Mouse (Mus musculus) midbrain, embryonic 11.5 days (tissue): ENCODE data around the gene H2-Aa. TPM values are rescaled to one million over a fixed set of nuclear protein-coding genes. Genes with fewer than 3 reads are reported as not detected.
A peak's percentile ranks its signal among the peaks of the same experiment; 100 is the strongest.
"Not testable (repeated sequence)": the region's sequence is repeated elsewhere in the genome, so short reads cannot be mapped to it uniquely, and the experiment has no call there.

ENCODE experiments used
- ATAC-seq: fragments of 200-750 bp; cut with Nextera tagmentation; 2 replicates; pipeline ENCODE4 v1.8.0; 2017; ENCODE audit warnings: moderate TSS enrichment, moderate library complexity; ENCODE audit not compliant: low FRiP score
- DNase-seq: peaks from one replicate; pipeline ENCODE4 v3.0.0; 2015; ENCODE audit warnings: low spot score; ENCODE audit errors: missing footprints
- H3K27ac ChIP-seq: fragments of 300-500 bp; sonication (generic); 2 replicates; pipeline ENCODE4 v1.5.1; 2014; ENCODE audit warnings: low read depth, low read length
- H3K27me3 ChIP-seq: fragments of 300-500 bp; sonication (generic); 2 replicates; pipeline ENCODE4 v1.6.1; 2014; ENCODE audit warnings: mild to moderate bottlenecking, low read length, moderate library complexity, mixed read lengths; ENCODE audit not compliant: control insufficient read depth, insufficient read depth
- H3K36me3 ChIP-seq: fragments of 300-500 bp; sonication (generic); 2 replicates; pipeline ENCODE4 v1.6.1; 2014; ENCODE audit warnings: mild to moderate bottlenecking, low read length, moderate library complexity, mixed read lengths; ENCODE audit not compliant: control insufficient read depth, insufficient read depth
- H3K4me1 ChIP-seq: fragments of 300-500 bp; sonication (generic); 2 replicates; pipeline ENCODE4 v1.6.1; 2014; ENCODE audit warnings: low read length; ENCODE audit not compliant: control insufficient read depth, insufficient read depth
- H3K4me2 ChIP-seq: fragments of 300-500 bp; sonication (generic); 2 replicates; pipeline ENCODE4 v1.6.1; 2014; ENCODE audit warnings: mild to moderate bottlenecking, moderate library complexity
- H3K4me3 ChIP-seq: fragments of 300-500 bp; sonication (generic); 2 replicates; pipeline ENCODE4 v1.5.1; 2014; ENCODE audit warnings: low read depth, low read length
- H3K9ac ChIP-seq: fragments of 300-500 bp; sonication (generic); 2 replicates; pipeline ENCODE4 v1.6.1; 2014; ENCODE audit warnings: low read length
- H3K9me3 ChIP-seq: fragments of 300-500 bp; sonication (generic); 2 replicates; pipeline ENCODE4 v1.6.1; 2016; ENCODE audit warnings: low read length; ENCODE audit not compliant: control insufficient read depth
- WGBS: fragments of 180-500 bp; shearing (Covaris S2); extraction: QIAGEN DNeasy Blood & Tissue Kit; methylation state at CpG from one replicate; pipeline ENCODE4 v1.1.7; 2014; 5-methylcytosine and 5-hydroxymethylcytosine counted together
- polyA plus RNA-seq: library from polyadenylated mRNA; unstranded; fragments of >200 nt; fragmentation: Nextera tagmentation; extraction: Ambion mirVana; gene quantifications from 2 replicates; pipeline ENCODE4 v1.2.1, GENCODE M21; 2014

Gene H2-Aa
- polyA plus RNA-seq, 1 experiment from 2014 or later, result not detected

GRCm38 (mm10) chr17:34313393-34313792, 25.8 kb upstream of the H2-Aa start:
- Histone ChIP-seq H3K9ac (no peak overlapping the region), H3K4me2 (no peak overlapping the region), H3K36me3 (no peaks in the 10 kb centered on the region), H3K27me3 (no peaks in the 10 kb centered on the region), H3K27ac (no peak overlapping the region), H3K9me3 (no peaks in the 10 kb centered on the region), H3K4me3 (no peak overlapping the region), H3K4me1 (no peaks in the 10 kb centered on the region)
- 43% methylated on average over 3 of the region's 3 CpGs for WGBS
- ATAC-seq, result no peak
- peak; percentile 97 for DNase-seq

- no peaks in the 10 kb centered on the region for H3K27me3 ChIP-seq
- no peaks in the 10 kb centered on the region for H3K9me3 ChIP-seq
- ATAC-seq, result no peak
- no peak for DNase-seq
- H3K4me3 ChIP-seq, result no peak overlapping the region
- H3K4me1 ChIP-seq, result no peaks in the 10 kb centered on the region
- H3K4me2 ChIP-seq, result no peak overlapping the region
- H3K9ac ChIP-seq, result no peak overlapping the region
- WGBS, result 82% methylated on average over 1 of the region's 1 CpGs
- no peak overlapping the region for H3K27ac ChIP-seq
- H3K36me3 ChIP-seq, result no peaks in the 10 kb centered on the region
Observed at GRCm38 (mm10) chr17:34312185-34312584, 24.6 kb upstream of the H2-Aa start.

- WGBS, result 87% methylated on average over 3 of the region's 3 CpGs
- H3K36me3 ChIP-seq, H3K9ac ChIP-seq, DNase-seq, H3K4me1 ChIP-seq, H3K4me3 ChIP-seq, H3K27me3 ChIP-seq, H3K27ac ChIP-seq, H3K9me3 ChIP-seq, ATAC-seq, H3K4me2 ChIP-seq: not testable (repeated sequence)
Observed at GRCm38 (mm10) chr17:34310526-34310925, 22.9 kb upstream of the H2-Aa start.

- Histone ChIP-seq H3K9me3 (no peaks in the 10 kb centered on the region), H3K4me3 (peak overlapping the region; percentile 56), H3K9ac (peak overlapping the region; percentile 68), H3K27me3 (no peaks in the 10 kb centered on the region), H3K36me3 (no peaks in the 10 kb centered on the region), H3K4me2 (peak overlapping the region; percentile 75), H3K4me1 (no peaks in the 10 kb centered on the region), H3K27ac (no peak overlapping the region)
- WGBS, result 25% methylated on average over 38 of the region's 38 CpGs
- ATAC-seq (peak; percentile 86), DNase-seq (peak; percentile 95)
Observed at GRCm38 (mm10) chr17:34309683-34310385, 22.2 kb upstream of the H2-Aa start.

- 30% methylated on average over 10 of the region's 10 CpGs for WGBS
- Histone ChIP-seq H3K4me1 (no peaks in the 10 kb centered on the region), H3K36me3 (no peaks in the 10 kb centered on the region), H3K27ac (no peak overlapping the region), H3K27me3 (no peaks in the 10 kb centered on the region), H3K4me3 (peak overlapping the region; percentile 56), H3K9me3 (no peaks in the 10 kb centered on the region), H3K4me2 (peak overlapping the region; percentile 75), H3K9ac (peak overlapping the region; percentile 68)
- peak; percentile 31; the same call in 1 of the 2 replicates for ATAC-seq
- DNase-seq, result no peak
Observed at GRCm38 (mm10) chr17:34309225-34309624, 21.6 kb upstream of the H2-Aa start.

- no peaks in the 10 kb centered on the region for H3K4me1 ChIP-seq
- no peak overlapping the region for H3K9ac ChIP-seq
- H3K9me3 ChIP-seq, result no peaks in the 10 kb centered on the region
- ATAC-seq (no peak), DNase-seq (no peak)
- 86% methylated on average over 4 of the region's 4 CpGs for WGBS
- no peak overlapping the region for H3K4me3 ChIP-seq
- H3K27ac ChIP-seq, result no peak overlapping the region
- no peak overlapping the region for H3K4me2 ChIP-seq
- no peaks in the 10 kb centered on the region for H3K27me3 ChIP-seq
- no peaks in the 10 kb centered on the region for H3K36me3 ChIP-seq
Observed at GRCm38 (mm10) chr17:34308161-34308560, 20.5 kb upstream of the H2-Aa start.

- ATAC-seq (no peak), DNase-seq (no peak)
- Histone ChIP-seq H3K4me3 (no peak overlapping the region), H3K9ac (no peak overlapping the region), H3K9me3 (no peaks in the 10 kb centered on the region), H3K36me3 (no peaks in the 10 kb centered on the region), H3K4me2 (no peak overlapping the region), H3K27me3 (no peaks in the 10 kb centered on the region), H3K4me1 (no peaks in the 10 kb centered on the region), H3K27ac (no peak overlapping the region)
Observed at GRCm38 (mm10) chr17:34307216-34307615, 19.6 kb upstream of the H2-Aa start.

- no peak for ATAC-seq
- Histone ChIP-seq H3K36me3 (no peaks in the 10 kb centered on the region), H3K4me3 (no peak overlapping the region), H3K4me2 (no peak overlapping the region), H3K9me3 (no peaks in the 10 kb centered on the region), H3K27ac (no peak overlapping the region), H3K4me1 (no peaks in the 10 kb centered on the region), H3K9ac (no peak overlapping the region), H3K27me3 (no peaks in the 10 kb centered on the region)
- 76% methylated on average over 2 of the region's 2 CpGs for WGBS
- no peak for DNase-seq
Observed at GRCm38 (mm10) chr17:34306407-34306806, 18.8 kb upstream of the H2-Aa start.

GRCm38 (mm10) chr17:34305380-34306030, 17.9 kb upstream of the H2-Aa start, which contains the start of gene H2-Eb1:
Gene H2-Eb1 (plus strand): TSS chr17:34305867.
- H3K27me3 ChIP-seq, result no peaks in the 10 kb centered on the region
- H3K36me3 ChIP-seq, result no peaks in the 10 kb centered on the region
- no peaks in the 10 kb centered on the region for H3K9me3 ChIP-seq
- no peak within 1 kb of the TSS for H3K4me3 ChIP-seq
- peak; percentile 68; the same call in 1 of the 2 replicates for ATAC-seq
- DNase-seq, result peak; percentile 95
- no peaks in the 10 kb centered on the region for H3K4me1 ChIP-seq
- H3K9ac ChIP-seq, result no peak within 1 kb of the TSS
- H3K4me2 ChIP-seq, result no peak within 1 kb of the TSS
- H3K27ac ChIP-seq, result no peak within 1 kb of the TSS
